Mouse (Mus musculus): ENCODE data around the gene Ramp3.

GRCm38 (mm10) chr11:6720746-6721145 lies 62.4 kb downstream of the Ramp3 start:
- TF ChIP-seq POLR2A (IDR thresholded peaks at IDR 0.05; ENCODE audit: extremely low read depth, insufficient read depth, low read length) (no peak), CTCF (IDR thresholded peaks at IDR 0.05; ENCODE audit: extremely low read depth, insufficient read depth, low read length) (no peak)
